Mouse (Mus musculus) megakaryocyte, embryonic 14.5 days (primary cell): ENCODE measurements around the gene Gmppb. TPM values are rescaled to one million over a fixed set of nuclear protein-coding genes. Genes with fewer than 3 reads are reported as not detected.
A peak's percentile ranks its signal among the peaks of the same experiment; 100 is the strongest.
"Not testable (repeated sequence)": the region's sequence is repeated elsewhere in the genome, so short reads cannot be mapped to it uniquely, and the experiment has no call there.

Experiments
- H3K27me3 ChIP-seq: replicated peaks from 2 replicates; pipeline ENCODE3; 2012; ENCODE audit warnings: inconsistent platforms
- H3K36me3 ChIP-seq: replicated peaks from 2 replicates; pipeline ENCODE3; 2012; ENCODE audit warnings: low read length, inconsistent platforms, mixed read lengths
- H3K4me1 ChIP-seq: 2 replicates; pipeline ENCODE4 v1.6.1; 2012; ENCODE audit warnings: inconsistent platforms
- H3K4me3 ChIP-seq: replicated peaks from 2 replicates; pipeline ENCODE3; 2012; ENCODE audit warnings: moderate library complexity, mild to moderate bottlenecking, inconsistent platforms
- H3K9me3 ChIP-seq: 2 replicates; pipeline ENCODE4 v1.6.1; 2012; ENCODE audit warnings: inconsistent platforms
- FLI1 ChIP-seq: IDR thresholded peaks from 2 replicates; pipeline ENCODE4 v1.6.1; 2012; ENCODE audit warnings: low read length, inconsistent platforms, mixed read lengths
- GATA1 ChIP-seq: IDR thresholded peaks from 3 replicates; pipeline ENCODE4 v1.6.1; 2012; ENCODE audit warnings: mixed read lengths, low read length, inconsistent platforms, borderline replicate concordance
- polyA plus RNA-seq: library from polyadenylated mRNA; stranded (reverse); fragments of >175 nt; gene quantifications from 2 replicates; pipeline ENCODE4 v1.2.3, GENCODE M21; 2012; ENCODE audit warnings: low replicate concordance; ENCODE audit not compliant: insufficient read depth

Gene Gmppb
- polyA plus RNA-seq: 2.6 and 30.7 TPM in 2 replicates

DNA sequence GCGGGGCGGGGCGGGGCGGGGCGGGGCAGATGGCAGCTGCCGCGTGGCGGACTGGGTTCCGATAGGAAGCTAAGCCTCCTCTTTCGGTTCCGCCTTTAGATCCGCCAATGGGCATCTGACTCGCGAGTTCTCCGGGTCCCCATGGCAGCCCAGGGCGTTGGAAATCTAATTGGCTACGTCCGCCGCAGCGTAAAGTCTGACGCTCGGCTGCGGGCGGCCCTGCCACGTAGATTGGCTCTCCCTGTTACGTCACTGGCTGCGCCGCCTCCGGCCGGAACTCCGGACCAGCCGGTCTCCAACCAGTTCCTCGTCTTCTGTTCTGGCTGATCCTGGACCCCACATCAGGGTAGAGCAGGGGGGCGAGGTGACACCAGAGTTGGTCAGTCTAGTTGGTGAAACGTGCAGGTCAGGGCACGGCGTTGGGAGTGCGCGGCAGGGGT lies at the start of gene Gmppb:
Gmppb (plus strand) TSS at position 227 of the 440 bp plus-strand sequence.
- Histone ChIP-seq H3K4me3 (peak within 1 kb of the TSS; percentile 99), H3K9me3 (no peaks in the 10 kb centered on the region), H3K4me1 (peaks cover 91% of the 10 kb centered on the region), H3K36me3 (peaks cover 80% of the 10 kb centered on the region), H3K27me3 (no peaks in the 10 kb centered on the region)
- TF ChIP-seq FLI1 (no peak), GATA1 (no peak)

GRCm38 (mm10) chr9:108001922-108002770 lies 46.9 kb upstream of the Gmppb start, which contains the start of gene Ip6k1:
Gene Ip6k1, plus strand, starts transcription at chr9:108002501.
- H3K4me3 ChIP-seq: peak within 1 kb of the TSS; percentile 99
- peaks cover 65% of the 10 kb centered on the region for H3K4me1 ChIP-seq
- no peaks in the 10 kb centered on the region for H3K27me3 ChIP-seq
- H3K36me3 ChIP-seq: peaks cover 55% of the 10 kb centered on the region
- no peaks in the 10 kb centered on the region for H3K9me3 ChIP-seq
- TF ChIP-seq GATA1 (no peak), FLI1 (no peak)

DNA sequence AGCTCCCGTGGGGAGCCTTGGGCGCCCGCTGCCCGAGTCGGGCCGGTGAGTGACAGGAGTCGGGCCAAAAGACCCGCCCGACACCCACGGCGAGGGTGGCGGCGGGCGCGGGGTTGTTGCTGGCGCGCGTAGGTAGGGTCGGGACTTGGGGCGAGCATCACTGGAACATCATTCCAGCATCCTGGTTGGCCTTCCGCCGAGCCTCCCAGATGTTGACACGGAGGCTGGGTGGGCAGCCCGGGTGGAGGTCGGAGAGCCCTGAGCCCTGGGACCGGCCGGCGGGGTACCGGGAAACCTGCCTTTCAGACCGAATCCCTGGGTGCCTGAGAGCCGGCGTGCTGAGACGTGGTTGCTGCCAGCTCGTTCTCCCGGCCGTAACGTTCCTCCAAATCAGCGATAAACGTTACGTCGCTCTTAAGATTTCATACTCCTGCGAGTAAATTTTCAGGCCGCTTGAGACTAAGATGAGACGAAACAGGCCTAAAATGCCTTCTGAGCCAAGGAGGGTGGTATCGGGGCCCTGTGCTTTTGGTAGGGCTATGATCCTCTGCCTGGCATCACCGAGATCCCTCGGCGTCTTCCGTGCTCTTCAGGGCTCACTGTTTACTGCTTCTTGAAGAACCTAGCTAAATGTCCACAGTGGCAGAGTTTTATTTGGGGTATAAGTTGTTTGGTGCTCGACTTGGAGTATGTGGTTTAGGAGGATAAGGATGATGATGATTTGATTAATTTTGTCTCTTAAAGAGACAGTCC lies 46.1 kb upstream of the Gmppb start:
- H3K36me3 ChIP-seq: peaks cover 51% of the 10 kb centered on the region
- H3K4me3 ChIP-seq: peak overlapping the region; percentile 99
- no peaks in the 10 kb centered on the region for H3K9me3 ChIP-seq
- no peaks in the 10 kb centered on the region for H3K27me3 ChIP-seq
- H3K4me1 ChIP-seq: peaks cover 70% of the 10 kb centered on the region
- no peak for TF ChIP-seq FLI1
- TF ChIP-seq GATA1: no peak

- TF ChIP-seq GATA1 (no peak), FLI1 (no peak)
- H3K9me3 ChIP-seq: no peaks in the 10 kb centered on the region
- H3K4me3 ChIP-seq: peak overlapping the region; percentile 99
- H3K36me3 ChIP-seq: peaks cover 51% of the 10 kb centered on the region
- peaks cover 75% of the 10 kb centered on the region for H3K4me1 ChIP-seq
- H3K27me3 ChIP-seq: no peaks in the 10 kb centered on the region
These were observed 45.5 kb upstream of the Gmppb start for GRCm38 (mm10) chr9:108003531-108003890.

DNA sequence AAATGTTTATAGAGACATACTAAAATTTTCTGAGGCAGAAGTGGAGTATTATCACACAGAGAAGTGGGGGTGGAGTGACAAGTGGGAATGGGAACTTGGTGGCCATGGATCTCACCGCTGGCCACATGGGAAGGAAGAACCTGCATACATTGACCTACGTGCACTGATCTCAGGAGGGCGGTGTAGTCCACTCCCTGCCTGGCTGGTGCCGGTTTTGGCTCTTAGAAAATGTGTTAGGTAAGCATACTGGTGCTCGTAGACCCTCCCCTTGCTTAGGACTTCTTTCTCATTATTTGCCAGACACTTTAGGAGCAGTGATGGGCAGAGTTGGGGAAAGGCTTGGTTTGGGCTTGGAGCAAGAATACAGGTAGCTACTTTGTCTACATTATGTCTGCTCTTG lies 41.0 kb upstream of the Gmppb start:
- H3K36me3 ChIP-seq: peaks cover 62% of the 10 kb centered on the region
- no peaks in the 10 kb centered on the region for H3K9me3 ChIP-seq
- H3K27me3 ChIP-seq: no peaks in the 10 kb centered on the region
- H3K4me1 ChIP-seq: peaks cover 67% of the 10 kb centered on the region
- no peak for TF ChIP-seq FLI1
- no peak for TF ChIP-seq GATA1
- H3K4me3 ChIP-seq: no peak overlapping the region

DNA sequence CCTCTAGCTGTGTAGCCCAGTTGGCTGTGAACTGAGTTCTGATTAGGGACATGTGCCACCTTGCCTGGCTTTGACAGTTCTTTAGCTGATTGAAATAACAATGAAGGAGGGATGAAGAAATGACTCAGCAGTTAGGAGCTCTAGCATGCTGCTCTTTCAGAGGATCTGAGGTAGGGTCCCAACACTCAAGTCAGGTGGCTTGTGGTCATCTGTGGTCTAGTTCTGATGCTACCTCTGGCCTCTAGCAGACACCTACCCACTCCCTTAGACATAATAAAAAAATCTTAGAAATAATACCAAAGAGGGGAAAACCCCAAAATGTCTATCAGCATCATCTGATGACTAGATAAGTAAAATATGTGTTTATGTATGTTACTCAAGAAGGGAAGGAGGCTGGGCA lies 38.7 kb upstream of the Gmppb start:
- TF ChIP-seq FLI1 (no peak), GATA1 (no peak)
- H3K36me3 ChIP-seq: peaks cover 72% of the 10 kb centered on the region
- peaks cover 52% of the 10 kb centered on the region for H3K4me1 ChIP-seq
- no peak overlapping the region for H3K4me3 ChIP-seq
- no peaks in the 10 kb centered on the region for H3K9me3 ChIP-seq
- no peaks in the 10 kb centered on the region for H3K27me3 ChIP-seq

DNA sequence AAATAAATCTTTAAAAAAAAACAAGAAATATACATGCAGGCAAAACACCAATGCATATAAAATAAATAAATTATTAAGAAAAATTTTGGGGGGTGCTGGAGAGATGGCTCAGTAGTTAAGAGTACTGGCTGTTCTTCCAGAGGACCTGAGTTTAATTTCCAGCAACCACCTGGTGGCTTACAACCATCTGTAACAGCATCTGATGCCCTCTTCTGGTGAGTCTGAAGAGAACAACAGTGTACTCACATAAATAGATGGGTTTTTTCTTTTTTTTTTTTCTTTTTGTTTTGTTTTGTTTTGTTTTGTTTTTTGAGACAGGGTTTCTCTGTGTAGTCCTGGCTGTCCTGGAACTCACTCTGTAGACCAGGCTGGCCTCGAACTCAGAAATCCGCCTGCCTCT lies 35.5 kb upstream of the Gmppb start:
- peaks cover 68% of the 10 kb centered on the region for H3K36me3 ChIP-seq

GRCm38 (mm10) chr9:108017127-108017526 lies 31.9 kb upstream of the Gmppb start:
- peaks cover 36% of the 10 kb centered on the region for H3K4me1 ChIP-seq
- TF ChIP-seq FLI1: no peak
- no peak for TF ChIP-seq GATA1
- peaks cover 61% of the 10 kb centered on the region for H3K36me3 ChIP-seq
- H3K4me3 ChIP-seq: no peak overlapping the region
- no peaks in the 10 kb centered on the region for H3K27me3 ChIP-seq
- H3K9me3 ChIP-seq: no peaks in the 10 kb centered on the region

More for the DNA sequence above, 35.5 kb upstream of the Gmppb start:
- H3K4me1 ChIP-seq: peaks cover 40% of the 10 kb centered on the region
- H3K4me3 ChIP-seq, H3K9me3 ChIP-seq, H3K27me3 ChIP-seq: not testable (repeated sequence)

GRCm38 (mm10) chr9:108020741-108021140 lies 28.3 kb upstream of the Gmppb start:
- Histone ChIP-seq H3K36me3 (peaks cover 66% of the 10 kb centered on the region), H3K9me3 (no peaks in the 10 kb centered on the region), H3K27me3 (no peaks in the 10 kb centered on the region), H3K4me3 (no peak overlapping the region), H3K4me1 (peaks cover 34% of the 10 kb centered on the region)
- TF ChIP-seq GATA1 (no peak), FLI1 (no peak)

DNA sequence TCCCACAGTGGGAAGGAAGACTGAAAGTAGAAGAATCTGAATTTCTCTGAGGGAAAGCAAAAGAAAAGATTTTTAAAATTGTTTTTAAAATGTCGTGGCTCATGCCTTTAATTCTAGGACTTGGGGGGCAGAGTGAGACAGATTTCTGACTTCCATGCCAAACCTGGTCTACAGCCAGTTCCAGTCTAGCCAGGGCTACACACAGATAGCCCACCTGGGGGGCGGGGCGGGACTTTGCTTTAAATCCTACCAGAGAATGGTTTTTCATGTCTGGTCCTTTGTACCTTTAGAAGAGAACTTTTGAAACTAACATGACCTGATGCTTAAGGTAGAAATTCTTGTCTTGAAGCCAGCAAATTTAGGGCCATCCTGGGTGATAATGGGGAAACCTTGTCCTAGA lies 25.8 kb upstream of the Gmppb start:
- Histone ChIP-seq H3K9me3 (0 out of 2 replicates have a peak, but pooled peaks cover 2% of the 10 kb centered on the region), H3K4me3 (no peak overlapping the region), H3K27me3 (no peaks in the 10 kb centered on the region), H3K36me3 (peaks cover 71% of the 10 kb centered on the region), H3K4me1 (peaks cover 28% of the 10 kb centered on the region)
- TF ChIP-seq GATA1 (no peak), FLI1 (no peak)
